Mouse (Mus musculus) regulatory T cell (primary cell): ENCODE results near the gene Ap3s2.

Source experiments
- in situ Hi-C: fragments of 300-600 bp; cut with MboI, MseI; formaldehyde crosslinking; loops from one replicate; pipeline ENCODE4 v1.15.1; 2025; ENCODE audit warnings: high pct_unique_total_duplicates

The Ap3s2 gene

GRCm38 (mm10) chr7:79920344-79920983 lies at the start of gene Ap3s2:
Gene Ap3s2, minus strand, starts transcription at chr7:79920649.
- in situ Hi-C loops: no loop called here

- in situ Hi-C loops: no loop called here
These were observed 47.9 kb upstream of the Ap3s2 start for GRCm38 (mm10) chr7:79968326-79968725.

- in situ Hi-C loops: no loop called here
These were observed 41.2 kb upstream of the Ap3s2 start for GRCm38 (mm10) chr7:79961600-79961999.

GRCm38 (mm10) chr7:79956131-79956530 lies 35.7 kb upstream of the Ap3s2 start:
- in situ Hi-C loops: no loop called here

GRCm38 (mm10) chr7:79954890-79955289 lies 34.4 kb upstream of the Ap3s2 start:
- in situ Hi-C loops: no loop called here

- in situ Hi-C loops: no loop called here
These were observed 30.6 kb upstream of the Ap3s2 start for GRCm38 (mm10) chr7:79951038-79951437.

GRCm38 (mm10) chr7:79950236-79950635 lies 29.8 kb upstream of the Ap3s2 start:
- in situ Hi-C loops: no loop called here

GRCm38 (mm10) chr7:79935511-79936205 lies 15.2 kb upstream of the Ap3s2 start:
- in situ Hi-C loops: no loop called here

DNA sequence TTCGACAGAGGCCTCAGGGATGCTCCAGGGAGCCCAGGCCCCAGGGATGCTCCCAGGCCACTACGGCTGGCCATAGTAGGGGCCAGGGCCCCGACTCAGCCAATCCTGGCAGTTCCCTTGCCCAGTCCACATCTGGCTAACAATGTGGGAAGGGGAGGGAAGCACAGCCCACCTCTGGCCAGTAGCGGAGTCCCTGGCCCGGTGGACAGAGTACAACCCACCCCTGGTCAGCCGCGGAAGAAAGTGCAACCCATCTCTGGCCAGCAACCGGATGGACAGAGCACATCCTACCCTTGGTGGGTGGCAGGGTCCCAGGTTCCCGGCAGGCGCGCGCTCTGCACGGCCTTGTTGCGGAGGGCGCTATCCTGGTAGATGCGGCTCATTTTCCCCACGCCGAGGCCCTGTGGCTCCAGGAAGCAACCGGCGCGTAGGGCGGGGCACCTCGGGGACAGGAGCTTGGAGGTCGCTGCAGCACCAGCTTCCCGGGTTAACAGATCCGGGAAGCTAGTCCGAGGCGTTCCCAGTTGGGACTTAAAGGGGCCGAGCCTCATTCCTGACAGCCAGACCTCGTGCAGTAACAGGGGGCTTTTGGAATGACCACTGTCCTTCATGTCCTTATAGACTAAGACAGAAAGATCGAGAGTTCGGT lies 14.5 kb upstream of the Ap3s2 start, which contains the start of gene Arpin:
Gene Arpin, minus strand, starts transcription at position 498 of the 649 bp plus-strand sequence.
- in situ Hi-C loops: no loop called here

DNA sequence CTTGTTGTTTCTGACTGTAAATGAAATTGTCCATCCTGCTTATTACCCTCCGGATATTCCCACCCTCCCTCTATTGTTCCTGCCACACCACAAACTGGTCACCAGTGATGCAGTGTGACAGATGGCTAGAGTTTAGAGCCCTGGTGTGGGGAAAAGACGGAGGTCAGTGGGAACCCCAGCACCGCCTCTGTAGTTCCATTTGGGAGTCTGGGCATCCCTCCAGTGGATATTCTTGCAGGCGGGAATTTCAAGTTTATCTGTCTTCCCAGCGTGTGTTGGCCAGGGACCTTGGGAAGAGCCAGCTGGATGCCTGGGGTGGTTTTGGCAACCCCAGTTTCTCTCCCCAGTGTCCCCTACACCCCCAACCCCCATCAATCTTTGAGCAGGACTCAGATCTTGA lies 14.0 kb upstream of the Ap3s2 start:
- in situ Hi-C loops: no loop called here

DNA sequence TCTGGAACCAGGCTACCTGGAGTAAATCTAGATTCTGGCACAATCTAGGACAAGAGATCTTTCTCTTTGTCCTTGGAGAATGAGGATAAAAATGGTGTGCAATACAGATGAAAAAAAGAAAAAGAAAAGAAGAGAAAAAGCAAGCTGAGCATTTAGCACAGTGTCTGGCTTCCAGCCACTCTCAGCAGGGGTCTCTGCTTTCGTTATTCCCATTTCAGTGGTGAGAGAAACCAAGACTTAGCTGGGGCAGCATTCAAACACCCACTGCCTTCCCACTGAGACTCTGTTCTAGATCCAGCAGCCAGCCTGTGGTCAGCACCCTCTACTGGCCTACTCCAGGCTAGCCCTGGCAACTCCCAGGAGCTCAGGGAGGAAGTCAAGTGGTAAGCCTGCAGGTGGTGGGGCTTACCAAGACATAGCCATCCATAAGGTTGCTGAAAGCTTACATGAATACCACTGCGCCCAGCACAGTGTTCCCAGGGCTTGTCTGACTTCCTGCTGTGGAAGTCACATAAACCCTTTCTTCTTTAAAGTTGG lies 8.1 kb upstream of the Ap3s2 start:
- in situ Hi-C loops: no loop called here

- in situ Hi-C loops: loop anchor here (5.0 kb wide), 1 partner anchor 117 kb away; no protein-coding TSS in a partner anchor
These were observed 5.9 kb downstream of the Ap3s2 start for GRCm38 (mm10) chr7:79914556-79914955.

GRCm38 (mm10) chr7:79907356-79907755 lies 13.1 kb downstream of the Ap3s2 start:
- in situ Hi-C loops: no loop called here

DNA sequence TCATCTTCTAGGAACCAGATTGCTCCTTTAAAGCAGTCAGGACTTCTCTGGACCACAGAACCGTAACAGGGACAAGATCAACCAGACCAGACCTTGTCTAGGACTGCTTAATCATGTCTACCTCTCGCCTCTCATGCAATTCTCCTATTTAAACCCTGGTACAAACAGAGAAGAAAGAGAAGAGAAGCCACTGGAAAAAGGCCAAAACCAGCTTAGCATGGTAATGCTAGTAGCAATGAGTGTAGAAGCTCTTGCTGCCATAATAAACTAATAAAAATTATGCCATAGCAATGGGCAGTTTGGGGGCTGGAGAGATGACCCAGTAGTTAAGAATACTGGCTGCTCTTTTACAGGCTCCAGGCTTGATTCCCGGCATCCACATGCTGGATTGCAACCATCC lies 13.5 kb downstream of the Ap3s2 start:
- in situ Hi-C loops: no loop called here

GRCm38 (mm10) chr7:79905193-79905592 lies 15.3 kb downstream of the Ap3s2 start:
- in situ Hi-C loops: no loop called here

DNA sequence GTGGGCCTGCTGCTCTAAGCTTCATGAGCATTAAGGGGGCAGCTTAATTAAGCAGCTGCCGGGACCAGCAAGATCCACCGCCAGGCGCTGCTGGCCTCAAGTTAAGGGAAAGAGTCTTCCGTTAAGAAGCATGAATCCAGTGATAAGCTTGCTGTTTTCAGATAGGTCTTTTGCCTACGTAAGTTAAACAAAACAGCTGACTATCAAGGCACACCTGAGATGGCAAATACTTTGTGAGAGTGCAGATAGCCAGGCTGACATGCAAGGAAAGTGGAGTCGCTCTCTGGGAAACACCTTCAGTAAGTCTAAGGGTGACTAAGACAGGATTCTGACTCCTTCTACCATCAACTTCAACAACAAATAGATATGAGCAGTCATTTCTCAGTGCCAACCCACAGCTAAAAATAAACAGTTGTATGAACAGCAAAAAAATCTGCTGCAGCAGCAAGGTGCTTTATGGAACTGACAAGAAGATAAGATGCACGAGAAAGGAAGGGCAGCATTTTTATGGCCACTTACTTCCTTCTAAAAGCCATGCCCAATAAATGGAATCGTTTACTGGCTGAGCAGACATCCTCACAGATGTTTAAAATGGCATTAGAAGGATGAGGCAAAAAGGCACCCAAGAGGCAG lies 17.2 kb downstream of the Ap3s2 start:
- in situ Hi-C loops: no loop called here

DNA sequence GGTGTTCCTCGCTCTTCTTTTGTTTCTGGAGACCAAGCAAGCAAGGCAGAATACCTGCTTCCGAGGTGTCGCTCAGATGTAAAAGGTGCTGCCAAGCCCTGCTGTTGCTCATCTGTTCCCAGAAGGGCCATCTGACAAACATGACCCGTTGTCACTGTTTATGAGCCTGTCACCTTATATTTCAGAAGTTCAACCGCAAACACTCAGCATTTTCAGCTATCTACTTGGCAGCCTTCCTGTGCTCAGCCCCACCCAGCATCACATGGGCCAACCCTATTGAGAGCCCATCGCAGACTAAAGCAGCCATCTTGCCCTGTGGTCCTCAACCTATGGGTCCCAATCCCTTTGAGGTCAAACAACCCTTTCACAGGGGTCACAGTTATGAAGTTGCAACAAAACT lies 19.7 kb downstream of the Ap3s2 start:
- in situ Hi-C loops: no loop called here

- in situ Hi-C loops: no loop called here
These were observed 25.2 kb downstream of the Ap3s2 start for GRCm38 (mm10) chr7:79895225-79895624.

DNA sequence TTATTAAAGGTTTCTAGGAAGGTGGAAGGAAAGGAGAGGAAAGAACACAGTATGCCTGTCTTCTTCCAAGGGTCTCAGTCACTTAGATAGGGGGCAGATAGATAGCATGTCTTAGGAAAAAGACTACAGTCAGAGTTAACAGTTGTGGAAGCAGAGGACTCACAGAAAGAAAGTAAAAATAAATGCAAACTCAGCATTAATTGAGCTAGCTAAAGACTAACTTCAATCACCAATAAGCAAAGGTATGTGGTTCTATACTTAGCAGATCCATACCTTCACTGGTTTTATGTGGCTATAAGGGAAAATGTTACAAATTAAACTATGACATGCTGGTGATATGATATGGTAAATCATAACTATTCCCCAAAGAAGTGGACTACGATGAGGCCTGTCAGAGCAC lies 25.7 kb downstream of the Ap3s2 start:
- in situ Hi-C loops: no loop called here

GRCm38 (mm10) chr7:79892576-79893428 lies 27.6 kb downstream of the Ap3s2 start:
- in situ Hi-C loops: no loop called here
